In the genomic region with DNA sequence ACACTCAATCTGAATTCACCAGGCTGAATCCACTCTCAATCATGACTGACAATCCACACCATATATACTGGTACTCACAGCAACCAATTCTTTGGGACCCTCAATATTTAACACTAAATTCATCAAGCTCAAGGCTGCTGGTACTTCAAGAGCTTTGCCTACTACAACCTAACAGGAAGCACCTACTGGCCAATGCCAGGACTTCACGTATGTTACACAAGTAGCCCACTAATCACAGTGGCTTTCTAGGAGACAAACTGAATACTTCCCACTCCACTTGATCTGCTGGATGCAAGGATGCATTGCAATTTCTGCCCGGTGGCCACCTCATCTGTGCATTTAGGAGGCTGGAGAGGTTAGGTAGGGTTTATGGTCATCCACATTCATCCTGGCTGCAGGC, we compare ENCODE assay signal across 8 mouse cellular contexts. TPM values are rescaled to one million over a fixed set of nuclear protein-coding genes. Genes with fewer than 3 reads are reported as not detected.
A peak's percentile ranks its signal among the peaks of the same experiment; 100 is the strongest.
DNase-seq lines count a peak whose midpoint lies in the region; ATAC-seq lines count a peak whose summit lies in the region.
"Had no signal": no experiment of that assay in that cellular context is flagged by ENCODE, and none has a peak within 500 bp of the region (broad histone marks: within the 10 kb centered on the region; RNA-seq: fewer than 3 reads in every experiment).

No protein-coding gene starts in this region.

- no peaks in the 10 kb centered on the region for H3K27me3 ChIP-seq in lung, embryonic 16.5 days (ENCODE audit: control insufficient read depth, insufficient read depth, low read depth, low read length)
- H3K27me3 ChIP-seq in embryonic facial prominence, embryonic 12.5 days: no peaks in the 10 kb centered on the region
- H3K27me3 ChIP-seq in intestine, embryonic 14.5 days (replicated peaks; ENCODE audit: control insufficient read depth, insufficient read depth, low read length): no peaks in the 10 kb centered on the region
- no peaks in the 10 kb centered on the region for H3K27me3 ChIP-seq in splenic B cell, adult 2 months (ENCODE audit: control insufficient read depth, insufficient read depth, low read length, poor library complexity, severe bottlenecking)

- H3K27ac ChIP-seq in lung, embryonic 16.5 days (ENCODE audit: low read length): no peak overlapping the region
- H3K27ac ChIP-seq in embryonic facial prominence, embryonic 12.5 days: no peak overlapping the region
- no peak overlapping the region for H3K27ac ChIP-seq in intestine, embryonic 14.5 days (ENCODE audit: low read depth)

- 38% methylated on average over 2 of the region's 2 CpGs for WGBS in lung, embryonic 16.5 days
- 68% methylated on average over 2 of the region's 2 CpGs for WGBS in embryonic facial prominence, embryonic 12.5 days
- WGBS in intestine, embryonic 14.5 days: 75% methylated on average over 2 of the region's 2 CpGs

- H3K9ac ChIP-seq in lung, embryonic 16.5 days (ENCODE audit: low read length): no peak overlapping the region
- H3K9ac ChIP-seq in embryonic facial prominence, embryonic 12.5 days: no peak overlapping the region
- no peak overlapping the region for H3K9ac ChIP-seq in intestine, embryonic 14.5 days (ENCODE audit: low read length)

- H3K4me3 ChIP-seq in lung, embryonic 16.5 days (ENCODE audit: low read length): no peak overlapping the region
- peak overlapping the region; percentile 4; the same call in 1 of the 2 replicates for H3K4me3 ChIP-seq in embryonic facial prominence, embryonic 12.5 days
- H3K4me3 ChIP-seq in intestine, embryonic 14.5 days (ENCODE audit: low read depth, low read length): no peak overlapping the region
- H3K4me3 ChIP-seq: myocyte had no signal

- ATAC-seq in lung, embryonic 16.5 days (ENCODE audit: low read depth): no peak
- no peak for ATAC-seq in embryonic facial prominence, embryonic 12.5 days (ENCODE audit: insufficient number of reproducible peaks, insufficient read depth, low FRiP score, low TSS enrichment)
- ATAC-seq in intestine, embryonic 14.5 days (replicated peaks; ENCODE audit: low FRiP score, low TSS enrichment, low read depth): no peak
- ATAC-seq in monocyte, adult 5-6 weeks (replicated peaks; ENCODE audit: insufficient number of reproducible peaks, low FRiP score, low TSS enrichment, poor library complexity, severe bottlenecking): no peak

- H3K36me3 ChIP-seq in lung, embryonic 16.5 days (ENCODE audit: control insufficient read depth, insufficient read depth, low read length): peaks cover 16% of the 10 kb centered on the region
- peaks cover 18% of the 10 kb centered on the region for H3K36me3 ChIP-seq in embryonic facial prominence, embryonic 12.5 days
- H3K36me3 ChIP-seq in intestine, embryonic 14.5 days (ENCODE audit: control insufficient read depth, insufficient read depth, low read length): peaks cover 28% of the 10 kb centered on the region
- H3K36me3 ChIP-seq in splenic B cell, adult 2 months (ENCODE audit: control insufficient read depth, insufficient read depth, low read length, poor library complexity, severe bottlenecking): peaks cover 2% of the 10 kb centered on the region

- H3K4me2 ChIP-seq in lung, embryonic 16.5 days (ENCODE audit: low read depth, low read length): 0 out of 2 replicates have a peak overlapping the region, but pooled peaks have one; percentile 13
- peak overlapping the region; percentile 35; the same call in 1 of the 2 replicates for H3K4me2 ChIP-seq in embryonic facial prominence, embryonic 12.5 days (replicated peaks)
- H3K4me2 ChIP-seq in intestine, embryonic 14.5 days (ENCODE audit: low read length): peak overlapping the region; percentile 15; the same call in 1 of the 2 replicates

- peaks cover 27% of the 10 kb centered on the region for H3K4me1 ChIP-seq in lung, embryonic 16.5 days (replicated peaks; ENCODE audit: control insufficient read depth, insufficient read depth, low read length)
- H3K4me1 ChIP-seq in embryonic facial prominence, embryonic 12.5 days: peaks cover 26% of the 10 kb centered on the region
- H3K4me1 ChIP-seq in intestine, embryonic 14.5 days (replicated peaks; ENCODE audit: control insufficient read depth, insufficient read depth, low read length): peaks cover 29% of the 10 kb centered on the region

- no peak for DNase-seq in lung, postnatal 36 days
- no peak for DNase-seq in intestine, embryonic 14.5 days (ENCODE audit: low spot score)
- peak; percentile 57 for DNase-seq in splenic B cell, adult 2 months (ENCODE audit: low read depth, low spot score)
- DNase-seq in layer of hippocampus, postnatal 36 days: no peak

- H3K9me3 ChIP-seq in lung, embryonic 16.5 days (ENCODE audit: control insufficient read depth, low read length): no peaks in the 10 kb centered on the region
- no peaks in the 10 kb centered on the region for H3K9me3 ChIP-seq in embryonic facial prominence, embryonic 12.5 days
- no peaks in the 10 kb centered on the region for H3K9me3 ChIP-seq in intestine, embryonic 14.5 days (ENCODE audit: control insufficient read depth, low read length)

RNA-seq across cellular contexts. Expression of a gene that starts 3.0 kb away (rescaled TPM):
- polyA plus RNA-seq in lung, embryonic 16.5 days (2015; fragmentation: Nextera tagmentation; extraction: Ambion mirVana): 334 and 362 TPM in 2 replicates
- 298 and 300 TPM in 2 replicates for polyA plus RNA-seq in embryonic facial prominence, embryonic 12.5 days (2016; fragmentation: Nextera tagmentation; extraction: Ambion mirVana)
- 266 and 279 TPM in 2 replicates for polyA plus RNA-seq in intestine, embryonic 14.5 days (2014; fragmentation: Nextera tagmentation; extraction: Ambion mirVana)
- total RNA-seq in layer of hippocampus, postnatal 36 days (2021): 10 to 100 TPM; 76.7 to 99.9 TPM
- total RNA-seq in monocyte, adult 5-6 weeks (2017): 164 to 238 TPM (median 188 TPM) in 3 replicates

RNA-seq across cellular contexts. Expression of a gene that starts 20.5 kb away (rescaled TPM):
- polyA plus RNA-seq in lung, embryonic 16.5 days (2015; fragmentation: Nextera tagmentation; extraction: Ambion mirVana): 3.1 and 4.7 TPM in 2 replicates
- polyA plus RNA-seq in embryonic facial prominence, embryonic 12.5 days (2016; fragmentation: Nextera tagmentation; extraction: Ambion mirVana): 7.9 and 8.0 TPM in 2 replicates
- 3.5 and 3.6 TPM in 2 replicates for polyA plus RNA-seq in intestine, embryonic 14.5 days (2014; fragmentation: Nextera tagmentation; extraction: Ambion mirVana)
- total RNA-seq in layer of hippocampus, postnatal 36 days (2021): 1 to 10 TPM; 5.3 to 7.3 TPM
- not detected in 3 replicates for total RNA-seq in monocyte, adult 5-6 weeks (2017)

RNA-seq across cellular contexts. Expression of a gene that starts 25.3 kb away (rescaled TPM):
- polyA plus RNA-seq in lung, embryonic 16.5 days (2015; fragmentation: Nextera tagmentation; extraction: Ambion mirVana): 8.6 and 8.9 TPM in 2 replicates
- 11.2 and 12.0 TPM in 2 replicates for polyA plus RNA-seq in embryonic facial prominence, embryonic 12.5 days (2016; fragmentation: Nextera tagmentation; extraction: Ambion mirVana)
- 8.5 and 9.0 TPM in 2 replicates for polyA plus RNA-seq in intestine, embryonic 14.5 days (2014; fragmentation: Nextera tagmentation; extraction: Ambion mirVana)
- total RNA-seq in layer of hippocampus, postnatal 36 days (2021): 10 to 100 TPM; 20.9 to 24.4 TPM
- total RNA-seq in monocyte, adult 5-6 weeks (2017): 14.8 to 26.5 TPM (median 15.0 TPM) in 3 replicates
